Mouse (Mus musculus): ENCODE data around the gene Tctn3. TPM values are rescaled to one million over a fixed set of nuclear protein-coding genes. Genes with fewer than 3 reads are reported as not detected.

Gene Tctn3
- 13.2 and 14.2 TPM in 2 replicates for polyA plus RNA-seq (2015; fragmentation: Nextera tagmentation; extraction: Ambion mirVana)

GRCm38 (mm10) chr19:40611830-40612506 is at the start of gene Tctn3, which contains the start of gene Entpd1:
Gene Tctn3 (minus strand): TSS chr19:40612233.
Gene Entpd1 (plus strand): TSS chr19:40612366.
- peak; percentile 100 for ATAC-seq (ENCODE audit: low FRiP score, low read depth)
- WGBS: under 1% methylated on average over 45 of the region's 45 CpGs

GRCm38 (mm10) chr19:40661108-40661507 is 49.1 kb upstream of the Tctn3 start:
- no peak for ATAC-seq (ENCODE audit: low FRiP score, low read depth)
- Histone ChIP-seq H3K9me3 (no peaks in the 10 kb centered on the region), H3K4me1 (replicated peaks) (peaks cover 28% of the 10 kb centered on the region), H3K27ac (replicated peaks) (peak overlapping the region; percentile 81; the same call in 1 of the 2 replicates), H3K36me3 (no peaks in the 10 kb centered on the region), H3K9ac (no peak overlapping the region), H3K27me3 (no peaks in the 10 kb centered on the region), H3K4me3 (peak overlapping the region; percentile 38), H3K4me2 (peak overlapping the region; percentile 65)
- 74% methylated on average over 2 of the region's 2 CpGs for WGBS

More at GRCm38 (mm10) chr19:40611830-40612506, at the start of gene Tctn3, which contains the start of gene Entpd1:
- Histone ChIP-seq H3K4me2 (peak within 1 kb of the TSS; percentile 83), H3K4me3 (peak within 1 kb of the TSS; percentile 75), H3K27ac (replicated peaks) (peak within 1 kb of the TSS; percentile 73), H3K9ac (peak within 1 kb of the TSS; percentile 80), H3K9me3 (no peaks in the 10 kb centered on the region), H3K36me3 (peaks cover 14% of the 10 kb centered on the region), H3K4me1 (replicated peaks) (peaks cover 18% of the 10 kb centered on the region), H3K27me3 (no peaks in the 10 kb centered on the region)

- WGBS: 8% methylated on average over 9 of the region's 9 CpGs
- peaks cover 28% of the 10 kb centered on the region for H3K4me1 ChIP-seq (replicated peaks)
- peak; percentile 66 for ATAC-seq (ENCODE audit: low FRiP score, low read depth)
Observed at GRCm38 (mm10) chr19:40660510-40660909, 48.5 kb upstream of the Tctn3 start.

GRCm38 (mm10) chr19:40659651-40660478 is 47.8 kb upstream of the Tctn3 start:
- peak overlapping the region; percentile 46 for H3K9ac ChIP-seq
- under 1% methylated on average over 16 of the region's 16 CpGs for whole genome bisulfite sequencing

More at GRCm38 (mm10) chr19:40660510-40660909, 48.5 kb upstream of the Tctn3 start:
- Histone ChIP-seq H3K4me2 (peak overlapping the region; percentile 65), H3K9me3 (no peaks in the 10 kb centered on the region), H3K9ac (peak overlapping the region; percentile 46), H3K4me3 (peak overlapping the region; percentile 38), H3K27ac (replicated peaks) (peak overlapping the region; percentile 81), H3K36me3 (no peaks in the 10 kb centered on the region), H3K27me3 (no peaks in the 10 kb centered on the region)

GRCm38 (mm10) chr19:40658935-40659334 is 46.9 kb upstream of the Tctn3 start:
- ATAC-seq (ENCODE audit: low FRiP score, low read depth): no peak
- Histone ChIP-seq H3K27me3 (no peaks in the 10 kb centered on the region), H3K9me3 (no peaks in the 10 kb centered on the region), H3K9ac (no peak overlapping the region), H3K4me2 (peak overlapping the region; percentile 65; the same call in 1 of the 2 replicates), H3K4me1 (replicated peaks) (peaks cover 28% of the 10 kb centered on the region), H3K4me3 (no peak overlapping the region), H3K36me3 (no peaks in the 10 kb centered on the region), H3K27ac (replicated peaks) (no peak overlapping the region)
- 53% methylated on average over 5 of the region's 5 CpGs for WGBS

More at GRCm38 (mm10) chr19:40659651-40660478, 47.8 kb upstream of the Tctn3 start:
- peak overlapping the region; percentile 65 for H3K4me2 ChIP-seq
- H3K4me1 ChIP-seq (replicated peaks): peaks cover 28% of the 10 kb centered on the region
- H3K27me3 ChIP-seq: no peaks in the 10 kb centered on the region
- ATAC-seq (ENCODE audit: low FRiP score, low read depth): peak; percentile 69
- peak overlapping the region; percentile 81 for H3K27ac ChIP-seq (replicated peaks)
- no peaks in the 10 kb centered on the region for H3K9me3 ChIP-seq
- H3K4me3 ChIP-seq: peak overlapping the region; percentile 38
- H3K36me3 ChIP-seq: no peaks in the 10 kb centered on the region

- no peaks in the 10 kb centered on the region for H3K9me3 ChIP-seq
- H3K4me1 ChIP-seq (replicated peaks): peaks cover 27% of the 10 kb centered on the region
- H3K4me2 ChIP-seq: no peak overlapping the region
- WGBS: 65% methylated on average over 6 of the region's 6 CpGs
- H3K27me3 ChIP-seq: no peaks in the 10 kb centered on the region
- no peak overlapping the region for H3K9ac ChIP-seq
- no peak overlapping the region for H3K4me3 ChIP-seq
- H3K36me3 ChIP-seq: no peaks in the 10 kb centered on the region
- no peak overlapping the region for H3K27ac ChIP-seq (replicated peaks)
- ATAC-seq (ENCODE audit: low FRiP score, low read depth): no peak
Observed at GRCm38 (mm10) chr19:40658281-40658680, 46.2 kb upstream of the Tctn3 start.

- Histone ChIP-seq H3K36me3 (no peaks in the 10 kb centered on the region), H3K9ac (no peak overlapping the region), H3K27ac (replicated peaks) (no peak overlapping the region), H3K9me3 (no peaks in the 10 kb centered on the region), H3K4me1 (replicated peaks) (peaks cover 20% of the 10 kb centered on the region), H3K27me3 (no peaks in the 10 kb centered on the region), H3K4me3 (no peak overlapping the region), H3K4me2 (no peak overlapping the region)
- no peak for ATAC-seq (ENCODE audit: low FRiP score, low read depth)
- 91% methylated on average over 5 of the region's 5 CpGs for WGBS
Observed at GRCm38 (mm10) chr19:40656207-40656606, 44.2 kb upstream of the Tctn3 start.

GRCm38 (mm10) chr19:40650090-40650489 is 38.1 kb upstream of the Tctn3 start:
- no peak for ATAC-seq (ENCODE audit: low FRiP score, low read depth)
- Histone ChIP-seq H3K4me1 (replicated peaks) (no peaks in the 10 kb centered on the region), H3K9ac (no peak overlapping the region), H3K36me3 (no peaks in the 10 kb centered on the region), H3K27ac (replicated peaks) (no peak overlapping the region), H3K4me2 (no peak overlapping the region), H3K27me3 (no peaks in the 10 kb centered on the region), H3K4me3 (no peak overlapping the region), H3K9me3 (no peaks in the 10 kb centered on the region)
- WGBS: 78% methylated on average over 5 of the region's 5 CpGs

GRCm38 (mm10) chr19:40647319-40648158 is 35.5 kb upstream of the Tctn3 start:
- no peak overlapping the region for H3K4me2 ChIP-seq
- WGBS: 67% methylated on average over 9 of the region's 9 CpGs
- H3K27me3 ChIP-seq: no peaks in the 10 kb centered on the region
- no peak overlapping the region for H3K9ac ChIP-seq
- no peaks in the 10 kb centered on the region for H3K9me3 ChIP-seq
- peak overlapping the region; percentile 28; the same call in 1 of the 2 replicates for H3K27ac ChIP-seq (replicated peaks)
- H3K4me1 ChIP-seq (replicated peaks): no peaks in the 10 kb centered on the region
- no peak for ATAC-seq (ENCODE audit: low FRiP score, low read depth)
- H3K4me3 ChIP-seq: no peak overlapping the region
- H3K36me3 ChIP-seq: no peaks in the 10 kb centered on the region

GRCm38 (mm10) chr19:40646379-40646778 is 34.3 kb upstream of the Tctn3 start:
- ATAC-seq (ENCODE audit: low FRiP score, low read depth): no peak
- no peaks in the 10 kb centered on the region for H3K27me3 ChIP-seq
- no peak overlapping the region for H3K9ac ChIP-seq
- H3K4me1 ChIP-seq (replicated peaks): no peaks in the 10 kb centered on the region
- no peaks in the 10 kb centered on the region for H3K36me3 ChIP-seq
- H3K4me2 ChIP-seq: no peak overlapping the region
- no peak overlapping the region for H3K4me3 ChIP-seq
- 80% methylated on average over 6 of the region's 6 CpGs for WGBS
- no peak overlapping the region for H3K27ac ChIP-seq (replicated peaks)
- H3K9me3 ChIP-seq: no peaks in the 10 kb centered on the region

GRCm38 (mm10) chr19:40643846-40644245 is 31.8 kb upstream of the Tctn3 start:
- Histone ChIP-seq H3K4me3 (no peak overlapping the region), H3K9me3 (no peaks in the 10 kb centered on the region), H3K4me1 (replicated peaks) (no peaks in the 10 kb centered on the region), H3K4me2 (no peak overlapping the region), H3K36me3 (no peaks in the 10 kb centered on the region), H3K9ac (no peak overlapping the region), H3K27me3 (no peaks in the 10 kb centered on the region), H3K27ac (replicated peaks) (no peak overlapping the region)
- whole genome bisulfite sequencing: 100% methylated on average over 1 of the region's 1 CpGs
- ATAC-seq (ENCODE audit: low FRiP score, low read depth): no peak

All from hindbrain, embryonic 15.5 days (tissue).